Mouse (Mus musculus): ENCODE data around the gene Gm7073. TPM values are rescaled to one million over a fixed set of nuclear protein-coding genes. Genes with fewer than 3 reads are reported as not detected.

Gene Gm7073
- polyA plus RNA-seq, 1 experiment = not detected

Other genes with a start within 250 kb of the Gm7073 start
- 7.8 and 8.8 TPM in 2 replicates for gene Atp11c, start 53.4 kb upstream of the Gm7073 start, polyA plus RNA-seq (2012; rRNA removed)